Mouse (Mus musculus): Measurements from ENCODE around the gene Dnajb3.

Gene Dnajb3

GRCm38 (mm10) chr1:88205294-88205922 is at the start of gene Dnajb3:
TSS of gene Dnajb3 (minus strand) at chr1:88205782.
- DNase-seq, result peak; percentile 88

- DNase-seq, result no peak
These were observed 49.3 kb upstream of the Dnajb3 start for GRCm38 (mm10) chr1:88254793-88255465.

- no peak for DNase-seq
These were observed 48.0 kb upstream of the Dnajb3 start for GRCm38 (mm10) chr1:88253540-88253939.

GRCm38 (mm10) chr1:88253106-88253505 is 47.5 kb upstream of the Dnajb3 start:
- DNase-seq, result no peak

GRCm38 (mm10) chr1:88250023-88250422 is 44.4 kb upstream of the Dnajb3 start:
- DNase-seq, result no peak

GRCm38 (mm10) chr1:88249596-88249995 is 44.0 kb upstream of the Dnajb3 start:
- DNase-seq, result no peak

- no peak for DNase-seq
These were observed 43.1 kb upstream of the Dnajb3 start for GRCm38 (mm10) chr1:88248658-88249057.

- no peak for DNase-seq
These were observed 42.1 kb upstream of the Dnajb3 start for GRCm38 (mm10) chr1:88247660-88248059.

GRCm38 (mm10) chr1:88246386-88246785 is 40.8 kb upstream of the Dnajb3 start:
- DNase-seq, result no peak

GRCm38 (mm10) chr1:88245881-88246280 is 40.3 kb upstream of the Dnajb3 start:
- no peak for DNase-seq

GRCm38 (mm10) chr1:88243861-88244260 is 38.3 kb upstream of the Dnajb3 start:
- no peak for DNase-seq

- DNase-seq, result no peak
These were observed 35.0 kb upstream of the Dnajb3 start for GRCm38 (mm10) chr1:88240579-88240978.

- DNase-seq, result no peak
These were observed 34.5 kb upstream of the Dnajb3 start for GRCm38 (mm10) chr1:88240072-88240471.

GRCm38 (mm10) chr1:88238771-88239170 is 33.2 kb upstream of the Dnajb3 start:
- DNase-seq, result no peak

- no peak for DNase-seq
These were observed 31.7 kb upstream of the Dnajb3 start for GRCm38 (mm10) chr1:88237311-88237710.

GRCm38 (mm10) chr1:88235894-88236415 is 30.4 kb upstream of the Dnajb3 start:
- DNase-seq, result no peak

- DNase-seq, result no peak
These were observed 29.7 kb upstream of the Dnajb3 start for GRCm38 (mm10) chr1:88235046-88235893.

GRCm38 (mm10) chr1:88234646-88235045 is 29.1 kb upstream of the Dnajb3 start:
- no peak for DNase-seq

- DNase-seq, result no peak
These were observed 28.6 kb upstream of the Dnajb3 start for GRCm38 (mm10) chr1:88234248-88234610.

- peak; percentile 13 for DNase-seq
These were observed 28.1 kb upstream of the Dnajb3 start for GRCm38 (mm10) chr1:88233421-88234247.

GRCm38 (mm10) chr1:88232664-88233380 is 27.2 kb upstream of the Dnajb3 start:
- no peak for DNase-seq
